In genomic region chr4:43497946-43498345, GRCm38 (mm10) we compare ENCODE assay signal across 8 mouse cellular contexts. TPM values are rescaled to one million over a fixed set of nuclear protein-coding genes. Genes with fewer than 3 reads are reported as not detected.
DNase-seq lines count a peak whose midpoint lies in the region; ATAC-seq and TF ChIP-seq lines count a peak whose summit lies in the region.

No protein-coding gene starts in this region.

- H3K9ac ChIP-seq in liver, embryonic 11.5 days (ENCODE audit: low read depth, low read length): peak overlapping the region; percentile 84
- H3K9ac ChIP-seq in embryonic facial prominence, embryonic 14.5 days (ENCODE audit: low read depth, low read length): peak overlapping the region; percentile 72
- no peak overlapping the region for H3K9ac ChIP-seq in hindbrain, embryonic 16.5 days (ENCODE audit: low read depth, low read length)
- H3K9ac ChIP-seq in liver, postnatal 0 days (replicated peaks): peak overlapping the region; percentile 69

- ATAC-seq in liver, embryonic 11.5 days (replicated peaks; ENCODE audit: low FRiP score): no peak
- no peak for ATAC-seq in embryonic facial prominence, embryonic 14.5 days (ENCODE audit: low read depth)
- no peak for ATAC-seq in hindbrain, embryonic 16.5 days
- ATAC-seq in liver, postnatal 0 days: no peak

- no peak for TF ChIP-seq CTCF in liver, postnatal 0 days (IDR thresholded peaks at IDR 0.05; ENCODE audit: low read depth)

- peak overlapping the region; percentile 70 for H3K4me2 ChIP-seq in liver, embryonic 11.5 days
- H3K4me2 ChIP-seq in embryonic facial prominence, embryonic 14.5 days (ENCODE audit: low read depth, low read length): peak overlapping the region; percentile 82
- H3K4me2 ChIP-seq in hindbrain, embryonic 16.5 days (ENCODE audit: low read length): peak overlapping the region; percentile 88
- H3K4me2 ChIP-seq in liver, postnatal 0 days (ENCODE audit: low read depth, low read length): peak overlapping the region; percentile 67

- peaks cover 8% of the 10 kb centered on the region; the same call in 1 of the 2 replicates for H3K36me3 ChIP-seq in liver, embryonic 11.5 days (ENCODE audit: control insufficient read depth, insufficient read depth, low read length)
- H3K36me3 ChIP-seq in embryonic facial prominence, embryonic 14.5 days (ENCODE audit: control insufficient read depth, insufficient read depth, low read length): peaks cover 15% of the 10 kb centered on the region; the same call in 1 of the 2 replicates
- no peaks in the 10 kb centered on the region for H3K36me3 ChIP-seq in hindbrain, embryonic 16.5 days (ENCODE audit: control insufficient read depth, insufficient read depth, low read length)
- peaks cover 26% of the 10 kb centered on the region for H3K36me3 ChIP-seq in liver, postnatal 0 days (replicated peaks; ENCODE audit: insufficient read depth, low read length)

- no peaks in the 10 kb centered on the region for H3K9me3 ChIP-seq in liver, embryonic 11.5 days (ENCODE audit: control insufficient read depth, low read length)
- no peaks in the 10 kb centered on the region for H3K9me3 ChIP-seq in embryonic facial prominence, embryonic 14.5 days (ENCODE audit: control insufficient read depth, low read length)
- no peaks in the 10 kb centered on the region for H3K9me3 ChIP-seq in hindbrain, embryonic 16.5 days (ENCODE audit: control insufficient read depth, low read length)
- no peaks in the 10 kb centered on the region for H3K9me3 ChIP-seq in liver, postnatal 0 days (ENCODE audit: low read length)

- no peak for DNase-seq in liver, embryonic 11.5 days (ENCODE audit: low spot score)
- DNase-seq in liver: no peak
- DNase-seq in embryonic facial prominence, embryonic 14.5 days (ENCODE audit: low spot score): no peak
- DNase-seq in liver, postnatal 0 days: no peak
- DNase-seq in cerebellum, adult 11 months: no peak
- no peak for DNase-seq in cerebellum, postnatal 4 days (ENCODE audit: low spot score in 2 of 2)
- DNase-seq in lung, postnatal 10 days: no peak

- no peak for TF ChIP-seq EP300 in liver, postnatal 0 days (IDR thresholded peaks at IDR 0.05; ENCODE audit: low read depth)

- WGBS in liver, embryonic 11.5 days: 65% methylated on average over 4 of the region's 4 CpGs
- 59% methylated on average over 4 of the region's 4 CpGs for WGBS in embryonic facial prominence, embryonic 14.5 days
- WGBS in hindbrain, embryonic 16.5 days: 82% methylated on average over 4 of the region's 4 CpGs
- WGBS in liver, postnatal 0 days (ENCODE audit: insufficient replicate concordance): 73% methylated on average over 4 of the region's 4 CpGs

- H3K4me1 ChIP-seq in liver, embryonic 11.5 days (replicated peaks; ENCODE audit: control insufficient read depth, insufficient read depth, low read length): peaks cover 16% of the 10 kb centered on the region
- H3K4me1 ChIP-seq in embryonic facial prominence, embryonic 14.5 days (ENCODE audit: control insufficient read depth, insufficient read depth, low read length): peaks cover 19% of the 10 kb centered on the region
- H3K4me1 ChIP-seq in hindbrain, embryonic 16.5 days (ENCODE audit: control insufficient read depth, insufficient read depth, low read depth, low read length): peaks cover 14% of the 10 kb centered on the region
- peaks cover 18% of the 10 kb centered on the region for H3K4me1 ChIP-seq in liver, postnatal 0 days (ENCODE audit: insufficient read depth)

- H3K27me3 ChIP-seq in liver, embryonic 11.5 days (replicated peaks; ENCODE audit: control insufficient read depth, insufficient read depth, low read length): no peaks in the 10 kb centered on the region
- H3K27me3 ChIP-seq in embryonic facial prominence, embryonic 14.5 days (replicated peaks; ENCODE audit: control insufficient read depth, insufficient read depth, low read length): no peaks in the 10 kb centered on the region
- H3K27me3 ChIP-seq in hindbrain, embryonic 16.5 days (replicated peaks; ENCODE audit: control insufficient read depth, insufficient read depth, low read length): no peaks in the 10 kb centered on the region
- H3K27me3 ChIP-seq in liver, postnatal 0 days (ENCODE audit: insufficient read depth, low read length): no peaks in the 10 kb centered on the region

- H3K27ac ChIP-seq in liver, embryonic 11.5 days (ENCODE audit: low read depth, low read length): no peak overlapping the region
- no peak overlapping the region for H3K27ac ChIP-seq in embryonic facial prominence, embryonic 14.5 days (replicated peaks; ENCODE audit: low read depth, low read length)
- no peak overlapping the region for H3K27ac ChIP-seq in hindbrain, embryonic 16.5 days (ENCODE audit: low read depth, low read length)
- no peak overlapping the region for H3K27ac ChIP-seq in liver, postnatal 0 days (ENCODE audit: low read depth)

- H3K4me3 ChIP-seq in liver, embryonic 11.5 days (ENCODE audit: low read depth, low read length): peak overlapping the region; percentile 68
- H3K4me3 ChIP-seq in embryonic facial prominence, embryonic 14.5 days (ENCODE audit: low read depth, low read length): peak overlapping the region; percentile 65
- no peak overlapping the region for H3K4me3 ChIP-seq in hindbrain, embryonic 16.5 days (ENCODE audit: low read length)
- H3K4me3 ChIP-seq in liver, postnatal 0 days (ENCODE audit: low read depth, low read length): peak overlapping the region; percentile 60

RNA-seq across cellular contexts. Expression of gene Arhgef39, which starts 1.5 kb away (rescaled TPM):
- polyA plus RNA-seq in liver, embryonic 11.5 days (2014; fragmentation: Nextera tagmentation; extraction: Ambion mirVana): 45.1 and 46.1 TPM in 2 replicates
- 22.3 and 29.5 TPM in 2 replicates for polyA plus RNA-seq in embryonic facial prominence, embryonic 14.5 days (2014; fragmentation: Nextera tagmentation; extraction: Ambion mirVana)
- 8.2 and 10.7 TPM in 2 replicates for polyA plus RNA-seq in hindbrain, embryonic 16.5 days (2015; fragmentation: Nextera tagmentation; extraction: Ambion mirVana)
- polyA plus RNA-seq in liver, postnatal 0 days (2015; fragmentation: Nextera tagmentation; extraction: Ambion mirVana): 14.2 and 15.2 TPM in 2 replicates

RNA-seq across cellular contexts. Expression of gene Ccdc107, which starts 5.2 kb away (rescaled TPM):
- 60.3 and 60.5 TPM in 2 replicates for polyA plus RNA-seq in liver, embryonic 11.5 days (2014; fragmentation: Nextera tagmentation; extraction: Ambion mirVana)
- polyA plus RNA-seq in embryonic facial prominence, embryonic 14.5 days (2014; fragmentation: Nextera tagmentation; extraction: Ambion mirVana): 64.5 and 68.2 TPM in 2 replicates
- 83.6 and 99.8 TPM in 2 replicates for polyA plus RNA-seq in hindbrain, embryonic 16.5 days (2015; fragmentation: Nextera tagmentation; extraction: Ambion mirVana)
- 41.1 and 46.0 TPM in 2 replicates for polyA plus RNA-seq in liver, postnatal 0 days (2015; fragmentation: Nextera tagmentation; extraction: Ambion mirVana)

RNA-seq across cellular contexts. Expression of gene Car9, which starts 8.8 kb away (rescaled TPM):
- 1.5 and 2.0 TPM in 2 replicates for polyA plus RNA-seq in liver, embryonic 11.5 days (2014; fragmentation: Nextera tagmentation; extraction: Ambion mirVana)
- 0.43 and 1.1 TPM in 2 replicates for polyA plus RNA-seq in embryonic facial prominence, embryonic 14.5 days (2014; fragmentation: Nextera tagmentation; extraction: Ambion mirVana)
- polyA plus RNA-seq in hindbrain, embryonic 16.5 days (2015; fragmentation: Nextera tagmentation; extraction: Ambion mirVana): 0.23 and 0.47 TPM in 2 replicates
- 0.95 and 1.1 TPM in 2 replicates for polyA plus RNA-seq in liver, postnatal 0 days (2015; fragmentation: Nextera tagmentation; extraction: Ambion mirVana)

RNA-seq across cellular contexts. Expression of gene Sit1, which starts 14.4 kb away (rescaled TPM):
- polyA plus RNA-seq in liver, embryonic 11.5 days (2014; fragmentation: Nextera tagmentation; extraction: Ambion mirVana): not detected in 2 replicates
- polyA plus RNA-seq in embryonic facial prominence, embryonic 14.5 days (2014; fragmentation: Nextera tagmentation; extraction: Ambion mirVana): not detected in 2 replicates
- polyA plus RNA-seq in hindbrain, embryonic 16.5 days (2015; fragmentation: Nextera tagmentation; extraction: Ambion mirVana): not detected in 2 replicates
- 0.53 and 0.94 TPM in 2 replicates for polyA plus RNA-seq in liver, postnatal 0 days (2015; fragmentation: Nextera tagmentation; extraction: Ambion mirVana)

RNA-seq across cellular contexts. Expression of gene Tpm2, which starts 25.6 kb away (rescaled TPM):
- polyA plus RNA-seq in liver, embryonic 11.5 days (2014; fragmentation: Nextera tagmentation; extraction: Ambion mirVana): 46.4 and 51.2 TPM in 2 replicates
- 811 and 1,069 TPM in 2 replicates for polyA plus RNA-seq in embryonic facial prominence, embryonic 14.5 days (2014; fragmentation: Nextera tagmentation; extraction: Ambion mirVana)
- polyA plus RNA-seq in hindbrain, embryonic 16.5 days (2015; fragmentation: Nextera tagmentation; extraction: Ambion mirVana): 10.6 and 41.1 TPM in 2 replicates
- 17.3 and 58.9 TPM in 2 replicates for polyA plus RNA-seq in liver, postnatal 0 days (2015; fragmentation: Nextera tagmentation; extraction: Ambion mirVana)
